Mouse (Mus musculus): ENCODE measurements around the gene Otog. TPM values are rescaled to one million over a fixed set of nuclear protein-coding genes. Genes with fewer than 3 reads are reported as not detected.

Otog gene
- polyA plus RNA-seq, 2 experiments, result not detected

- Histone ChIP-seq H3K9ac (replicated peaks) (no peak overlapping the region), H3K4me1 (replicated peaks; ENCODE audit: control insufficient read depth in 2 of 2, insufficient read depth in 2 of 2, low read length in 1 of 2) (no peaks in the 10 kb centered on the region), H3K27ac (no peak overlapping the region), H3K4me3 (ENCODE audit: insufficient read depth in 1 of 2, low read depth in 2 of 2, low read length in 2 of 2) (no peak overlapping the region), H3K4me2 (ENCODE audit: low read depth) (no peak overlapping the region), H3K36me3 (replicated peaks; ENCODE audit: control insufficient read depth, insufficient read depth, low read depth) (no peaks in the 10 kb centered on the region), H3K27me3 (ENCODE audit: control insufficient read depth, insufficient read depth, low read length) (no peaks in the 10 kb centered on the region), H3K9me3 (ENCODE audit: control insufficient read depth, low read length) (no peaks in the 10 kb centered on the region)
- WGBS (ENCODE audit: insufficient replicate concordance), result 66% methylated on average over 10 of the region's 10 CpGs
- no peak for ATAC-seq (ENCODE audit: insufficient read depth)
- TF ChIP-seq EP300 (IDR thresholded peaks at IDR 0.05; ENCODE audit: low read depth) (no peak), CTCF (IDR thresholded peaks at IDR 0.05; ENCODE audit: low read depth) (no peak)
- DNase-seq (ENCODE audit: low read depth in 3 of 3, low spot score in 3 of 3), result no peak
These were observed 42.9 kb downstream of the Otog start for GRCm38 (mm10) chr7:46283681-46284080.

- no peak for DNase-seq (ENCODE audit: low read depth in 3 of 3, low spot score in 3 of 3)
These were observed 44.5 kb downstream of the Otog start for GRCm38 (mm10) chr7:46285161-46285839.

GRCm38 (mm10) chr7:46286391-46286790 lies 45.6 kb downstream of the Otog start:
- Histone ChIP-seq H3K4me1 (replicated peaks; ENCODE audit: control insufficient read depth in 2 of 2, insufficient read depth in 2 of 2, low read length in 1 of 2) (no peaks in the 10 kb centered on the region), H3K4me3 (ENCODE audit: insufficient read depth in 1 of 2, low read depth in 2 of 2, low read length in 2 of 2) (no peak overlapping the region), H3K36me3 (replicated peaks; ENCODE audit: control insufficient read depth, insufficient read depth, low read depth) (no peaks in the 10 kb centered on the region), H3K9me3 (ENCODE audit: control insufficient read depth, low read length) (no peaks in the 10 kb centered on the region), H3K27ac (no peak overlapping the region), H3K9ac (replicated peaks) (no peak overlapping the region), H3K4me2 (ENCODE audit: low read depth) (no peak overlapping the region), H3K27me3 (ENCODE audit: control insufficient read depth, insufficient read depth, low read length) (no peaks in the 10 kb centered on the region)
- ATAC-seq (ENCODE audit: insufficient read depth), result no peak
- 70% methylated on average over 4 of the region's 4 CpGs for WGBS (ENCODE audit: insufficient replicate concordance)
- no peak for DNase-seq (ENCODE audit: low read depth in 3 of 3, low spot score in 3 of 3)
- TF ChIP-seq CTCF (IDR thresholded peaks at IDR 0.05; ENCODE audit: low read depth) (no peak), EP300 (IDR thresholded peaks at IDR 0.05; ENCODE audit: low read depth) (no peak)

More at GRCm38 (mm10) chr7:46285161-46285839, 44.5 kb downstream of the Otog start:
- WGBS (ENCODE audit: insufficient replicate concordance), result 64% methylated on average over 12 of the region's 12 CpGs
- no peaks in the 10 kb centered on the region for H3K36me3 ChIP-seq (replicated peaks; ENCODE audit: control insufficient read depth, insufficient read depth, low read depth)
- no peak overlapping the region for H3K9ac ChIP-seq (replicated peaks)
- H3K9me3 ChIP-seq (ENCODE audit: control insufficient read depth, low read length), result no peaks in the 10 kb centered on the region
- H3K4me3 ChIP-seq (ENCODE audit: insufficient read depth in 1 of 2, low read depth in 2 of 2, low read length in 2 of 2), result no peak overlapping the region
- H3K4me1 ChIP-seq (replicated peaks; ENCODE audit: control insufficient read depth in 2 of 2, insufficient read depth in 2 of 2, low read length in 1 of 2), result no peaks in the 10 kb centered on the region
- H3K27ac ChIP-seq, result no peak overlapping the region
- no peak overlapping the region for H3K4me2 ChIP-seq (ENCODE audit: low read depth)
- ATAC-seq (ENCODE audit: insufficient read depth), result no peak
- no peaks in the 10 kb centered on the region for H3K27me3 ChIP-seq (ENCODE audit: control insufficient read depth, insufficient read depth, low read length)
- TF ChIP-seq EP300 (IDR thresholded peaks at IDR 0.05; ENCODE audit: low read depth), result no peak
- TF ChIP-seq CTCF (IDR thresholded peaks at IDR 0.05; ENCODE audit: low read depth), result no peak

- H3K4me1 ChIP-seq (replicated peaks; ENCODE audit: control insufficient read depth in 2 of 2, insufficient read depth in 2 of 2, low read length in 1 of 2), result no peaks in the 10 kb centered on the region
- no peaks in the 10 kb centered on the region for H3K36me3 ChIP-seq (replicated peaks; ENCODE audit: control insufficient read depth, insufficient read depth, low read depth)
- WGBS (ENCODE audit: insufficient replicate concordance), result 22% methylated on average over 8 of the region's 8 CpGs
- no peaks in the 10 kb centered on the region for H3K9me3 ChIP-seq (ENCODE audit: control insufficient read depth, low read length)
- DNase-seq (ENCODE audit: low read depth in 3 of 3, low spot score in 3 of 3), result no peak
- H3K27me3 ChIP-seq (ENCODE audit: control insufficient read depth, insufficient read depth, low read length), result no peaks in the 10 kb centered on the region
- H3K4me2 ChIP-seq (ENCODE audit: low read depth), result no peak overlapping the region
- H3K4me3 ChIP-seq (ENCODE audit: insufficient read depth in 1 of 2, low read depth in 2 of 2, low read length in 2 of 2), result no peak overlapping the region
- no peak overlapping the region for H3K9ac ChIP-seq (replicated peaks)
- H3K27ac ChIP-seq, result no peak overlapping the region
- ATAC-seq (ENCODE audit: insufficient read depth), result no peak
- no peak for TF ChIP-seq CTCF (IDR thresholded peaks at IDR 0.05; ENCODE audit: low read depth)
- TF ChIP-seq EP300 (IDR thresholded peaks at IDR 0.05; ENCODE audit: low read depth), result no peak
These were observed 46.3 kb downstream of the Otog start for GRCm38 (mm10) chr7:46287051-46287450.

GRCm38 (mm10) chr7:46296330-46296729 lies 55.5 kb downstream of the Otog start:
- no peak for ATAC-seq (ENCODE audit: insufficient read depth)
- Histone ChIP-seq H3K27me3 (ENCODE audit: control insufficient read depth, insufficient read depth, low read length) (no peaks in the 10 kb centered on the region), H3K27ac (no peak overlapping the region), H3K4me1 (replicated peaks; ENCODE audit: control insufficient read depth in 2 of 2, insufficient read depth in 2 of 2, low read length in 1 of 2) (no peaks in the 10 kb centered on the region), H3K4me2 (ENCODE audit: low read depth) (no peak overlapping the region), H3K9ac (replicated peaks) (no peak overlapping the region), H3K9me3 (ENCODE audit: control insufficient read depth, low read length) (no peaks in the 10 kb centered on the region), H3K4me3 (ENCODE audit: insufficient read depth in 1 of 2, low read depth in 2 of 2, low read length in 2 of 2) (no peak overlapping the region), H3K36me3 (replicated peaks; ENCODE audit: control insufficient read depth, insufficient read depth, low read depth) (no peaks in the 10 kb centered on the region)
- no peak for DNase-seq (ENCODE audit: low read depth in 3 of 3, low spot score in 3 of 3)
- no peak for TF ChIP-seq EP300 (IDR thresholded peaks at IDR 0.05; ENCODE audit: low read depth)
- no peak for TF ChIP-seq CTCF (IDR thresholded peaks at IDR 0.05; ENCODE audit: low read depth)
- WGBS (ENCODE audit: insufficient replicate concordance), result 36% methylated on average over 6 of the region's 6 CpGs

Measured in liver, embryonic 14.5 days (tissue).